Mouse (Mus musculus): ENCODE measurements around the gene Usp37.

GRCm38 (mm10) chr1:74485792-74486191, 58.3 kb downstream of the Usp37 start:
- no peak for TF ChIP-seq CTCF (IDR thresholded peaks at IDR 0.05; ENCODE audit: extremely low read depth, insufficient read depth, low read length)
- TF ChIP-seq POLR2A (IDR thresholded peaks at IDR 0.05; ENCODE audit: extremely low read depth, insufficient read depth, low read length) = no peak

Measured in cortical plate, adult 2 months (tissue).